Mouse (Mus musculus) ES-E14 (cell line): Measurements from ENCODE around the gene Cdk5r2. TPM values are rescaled to one million over a fixed set of nuclear protein-coding genes. Genes with fewer than 3 reads are reported as not detected.
A peak's percentile ranks its signal among the peaks of the same experiment; 100 is the strongest.

Experiments used
- DNase-seq: peaks from one replicate; pipeline ENCODE4 v3.0.0-alpha.2; 2013; ENCODE audit warnings: low read depth, low spot score
- H3K27ac ChIP-seq: 2 replicates; pipeline ENCODE4 v1.5.1; 2012; ENCODE audit warnings: low read depth, mild to moderate bottlenecking, low read length, moderate library complexity, mixed read lengths; ENCODE audit not compliant: poor library complexity, insufficient read depth, severe bottlenecking
- H3K36me3 ChIP-seq: 2 replicates; pipeline ENCODE4 v1.6.1; 2012; ENCODE audit warnings: mild to moderate bottlenecking, low read length, moderate library complexity, mixed read lengths; ENCODE audit not compliant: control insufficient read depth, poor library complexity, insufficient read depth, severe bottlenecking
- H3K4me1 ChIP-seq, 2 experiments: fragments of 150-350 bp in 1 of 2; sonication (generic) in 1 of 2; 2 replicates each; pipeline ENCODE4 v1.6.1; 2012; ENCODE audit warnings: low read length in 2 of 2, mild to moderate bottlenecking in 1 of 2, mixed read lengths in 1 of 2; ENCODE audit not compliant: control insufficient read depth in 2 of 2, insufficient read depth in 2 of 2, poor library complexity in 1 of 2
- H3K4me3 ChIP-seq, 2 experiments: fragments of 150-350 bp in 1 of 2; sonication (generic) in 1 of 2; 2 replicates each; pipeline ENCODE4 v1.5.1; 2012; ENCODE audit warnings: low read length in 2 of 2, low read depth in 1 of 2, mild to moderate bottlenecking in 1 of 2, mixed read lengths in 1 of 2; ENCODE audit not compliant: insufficient read depth in 1 of 2, poor library complexity in 1 of 2, severe bottlenecking in 1 of 2
- H3K9ac ChIP-seq: 2 replicates; pipeline ENCODE4 v1.6.1; 2012; ENCODE audit warnings: low read depth, mild to moderate bottlenecking, low read length, mixed read lengths; ENCODE audit not compliant: poor library complexity, insufficient read depth, severe bottlenecking
- H3K9me3 ChIP-seq: fragments of 150-350 bp; sonication (generic); 2 replicates; pipeline ENCODE4 v1.6.1; 2012; ENCODE audit warnings: low read depth, mild to moderate bottlenecking, low read length; ENCODE audit not compliant: control insufficient read depth, insufficient read depth
- CHD2 ChIP-seq: IDR thresholded peaks from 2 replicates; pipeline ENCODE4 v1.6.1; 2014; ENCODE audit warnings: mild to moderate bottlenecking, low read depth, low read length, inconsistent platforms
- HCFC1 ChIP-seq: IDR thresholded peaks from 2 replicates; pipeline ENCODE4 v1.6.1; 2012; ENCODE audit warnings: low read length, inconsistent platforms, borderline replicate concordance; ENCODE audit not compliant: insufficient read depth
- MAFK ChIP-seq: IDR thresholded peaks from 2 replicates; pipeline ENCODE4 v1.6.1; 2014; ENCODE audit warnings: mild to moderate bottlenecking, low read depth, low read length, inconsistent platforms; ENCODE audit not compliant: insufficient read depth
- ZC3H11A ChIP-seq: IDR thresholded peaks from 2 replicates; pipeline ENCODE4 v1.6.1; 2012; ENCODE audit warnings: low read depth, mild to moderate bottlenecking, inconsistent platforms, low read length, borderline replicate concordance
- ZNF384 ChIP-seq: IDR thresholded peaks from 2 replicates; pipeline ENCODE4 v1.6.1; 2012; ENCODE audit warnings: low read depth, low read length, inconsistent platforms
- in situ Hi-C, 2 experiments: fragments of 600-800 bp; cut with MboI; formaldehyde crosslinking; loops; one replicate each; pipeline ENCODE4 v1.15.1; 2025; ENCODE audit warnings: low sequenced_read_pairs in 2 of 2, inconsistent platforms in 1 of 2; ENCODE audit not compliant: unreplicated experiment in 2 of 2
- total RNA-seq: library from RNA; depleted of rRNA; stranded (reverse); fragments of 300-350 nt; gene quantifications from 2 replicates; pipeline ENCODE4 v1.2.3, GENCODE M21; 2012

Cdk5r2 gene
- total RNA-seq, 1 experiment = 0.54 TPM

GRCm38 (mm10) chr1:74880785-74881360, 26.1 kb downstream of the Cdk5r2 start:
- no peak overlapping the region for H3K4me3 ChIP-seq
- DNase-seq = peak; percentile 83
- TF ChIP-seq CHD2 = no peak
- TF ChIP-seq MAFK = no peak
- no peaks in the 10 kb centered on the region for H3K36me3 ChIP-seq
- in situ Hi-C loops = loop anchor here (5.0 to 10.0 kb wide), 2 partner anchors 79 to 106 kb away; partner anchors contain the start of gene Wnt6 (in 1 of the 2)
- no peak overlapping the region for H3K9ac ChIP-seq
- H3K27ac ChIP-seq = no peak overlapping the region
- H3K4me1 ChIP-seq = peaks cover 0 to 11% of the 10 kb centered on the region in 2 experiments; a peak in 1 of 4 replicates
- H3K9me3 ChIP-seq = no peaks in the 10 kb centered on the region

- no peaks in the 10 kb centered on the region for H3K36me3 ChIP-seq
- peak overlapping the region; percentile 4 to 47; a peak in 3 of 4 replicates for H3K4me3 ChIP-seq
- H3K9me3 ChIP-seq = no peaks in the 10 kb centered on the region
- no peak overlapping the region; the same call in 1 of the 2 replicates for H3K9ac ChIP-seq
- TF ChIP-seq ZNF384 = no peak
- TF ChIP-seq CHD2 = no peak
- TF ChIP-seq MAFK = no peak
- no peak for TF ChIP-seq ZC3H11A
- TF ChIP-seq HCFC1 = no peak
- no peak overlapping the region for H3K27ac ChIP-seq
- in situ Hi-C loops = loop anchor here (5.0 to 10.0 kb wide), 2 partner anchors 80 to 107 kb away; partner anchors contain the start of gene Wnt6 (in 1 of the 2)
- DNase-seq = no peak
- peaks cover 0 to 11% of the 10 kb centered on the region in 2 experiments; a peak in 1 of 4 replicates for H3K4me1 ChIP-seq
These were observed 27.5 kb downstream of the Cdk5r2 start for GRCm38 (mm10) chr1:74882055-74882734.

- H3K9ac ChIP-seq = no peak overlapping the region
- TF ChIP-seq CHD2 = no peak
- TF ChIP-seq MAFK = no peak
- no peak for TF ChIP-seq ZC3H11A
- no peak for TF ChIP-seq HCFC1
- H3K27ac ChIP-seq = no peak overlapping the region
- in situ Hi-C loops = loop anchor here (5.0 to 10.0 kb wide), 2 partner anchors 81 to 108 kb away; partner anchors contain the start of gene Wnt6 (in 1 of the 2)
- H3K9me3 ChIP-seq = no peaks in the 10 kb centered on the region
- DNase-seq = no peak
- no peak overlapping the region for H3K4me3 ChIP-seq
- H3K4me1 ChIP-seq = peaks cover 0 to 11% of the 10 kb centered on the region in 2 experiments; a peak in 1 of 4 replicates
- no peaks in the 10 kb centered on the region for H3K36me3 ChIP-seq
These were observed 28.1 kb downstream of the Cdk5r2 start for GRCm38 (mm10) chr1:74882828-74883227.

GRCm38 (mm10) chr1:74883441-74883840, 28.7 kb downstream of the Cdk5r2 start:
- TF ChIP-seq MAFK (no peak), ZNF384 (no peak), HCFC1 (no peak), ZC3H11A (no peak), CHD2 (no peak)
- DNase-seq = no peak
- peaks cover 0 to 11% of the 10 kb centered on the region in 2 experiments; a peak in 1 of 4 replicates for H3K4me1 ChIP-seq
- in situ Hi-C loops = loop anchor here (5.0 to 10.0 kb wide), 2 partner anchors 81 to 109 kb away; partner anchors contain the start of gene Wnt6 (in 1 of the 2)
- H3K4me3 ChIP-seq = no peak overlapping the region
- no peak overlapping the region for H3K9ac ChIP-seq
- H3K9me3 ChIP-seq = no peaks in the 10 kb centered on the region
- no peaks in the 10 kb centered on the region for H3K36me3 ChIP-seq
- no peak overlapping the region for H3K27ac ChIP-seq
